Mouse (Mus musculus): ENCODE data around the gene Adamts8.
A peak's percentile ranks its signal among the peaks of the same experiment; 100 is the strongest.

Gene Adamts8

DNA sequence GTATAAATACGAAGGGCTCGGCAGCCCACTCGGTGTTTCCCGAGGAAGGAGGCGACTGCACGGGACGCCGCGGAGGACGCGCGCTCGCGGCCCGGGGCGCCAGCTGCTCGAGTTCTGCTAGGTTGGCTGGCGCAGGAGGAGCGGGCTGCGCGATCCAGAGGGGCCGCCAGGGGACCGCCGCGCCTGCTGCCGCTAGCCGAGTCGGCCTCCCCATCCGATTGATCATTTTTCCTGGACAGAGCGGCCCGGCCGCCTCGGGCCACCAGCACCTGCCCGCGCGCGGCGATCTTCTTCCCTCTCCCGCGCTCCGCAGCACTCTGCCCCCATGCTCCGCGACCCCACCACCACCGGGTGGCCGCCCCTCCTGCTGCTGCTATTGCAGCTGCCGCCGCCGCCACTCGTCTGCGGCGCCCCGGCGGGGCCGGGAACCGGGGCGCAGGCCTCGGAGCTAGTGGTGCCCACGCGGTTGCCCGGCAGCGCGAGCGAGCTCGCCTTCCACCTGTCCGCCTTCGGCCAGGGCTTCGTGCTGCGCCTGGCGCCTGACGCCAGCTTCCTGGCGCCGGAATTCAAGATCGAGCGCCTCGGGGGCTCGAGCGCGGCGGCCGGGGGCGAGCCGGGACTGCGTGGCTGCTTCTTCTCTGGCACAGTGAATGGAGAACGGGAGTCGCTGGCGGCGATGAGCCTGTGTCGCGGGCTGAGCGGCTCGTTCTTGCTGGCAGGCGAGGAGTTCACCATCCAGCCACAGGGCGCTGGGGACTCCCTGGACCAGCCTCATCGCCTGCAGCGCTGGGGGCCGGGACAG is at the start of gene Adamts8:
TSS of gene Adamts8 (plus strand) at position 51 of the 802 bp plus-strand sequence.
- DNase-seq, result peak; percentile 49

DNA sequence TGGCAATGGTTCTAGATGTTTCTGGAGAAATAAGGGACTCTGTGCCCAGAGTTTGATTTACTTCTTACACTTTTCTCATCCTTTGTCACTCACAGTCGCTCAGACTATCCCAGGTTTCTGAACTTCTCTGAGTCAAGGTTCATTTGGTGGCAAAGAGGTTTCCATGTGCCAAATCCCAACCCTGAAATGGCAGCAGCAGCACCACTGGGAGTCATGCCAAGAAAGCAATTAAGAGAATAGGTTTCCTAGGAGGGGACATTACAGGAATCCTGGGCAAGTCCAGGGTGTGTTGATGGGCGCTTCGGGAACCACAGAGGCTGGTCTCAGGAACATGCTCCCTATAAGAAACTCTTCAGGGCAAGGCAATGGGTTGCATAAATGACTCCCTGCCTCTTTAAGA is 46.7 kb upstream of the Adamts8 start:
- no peak for DNase-seq

DNA sequence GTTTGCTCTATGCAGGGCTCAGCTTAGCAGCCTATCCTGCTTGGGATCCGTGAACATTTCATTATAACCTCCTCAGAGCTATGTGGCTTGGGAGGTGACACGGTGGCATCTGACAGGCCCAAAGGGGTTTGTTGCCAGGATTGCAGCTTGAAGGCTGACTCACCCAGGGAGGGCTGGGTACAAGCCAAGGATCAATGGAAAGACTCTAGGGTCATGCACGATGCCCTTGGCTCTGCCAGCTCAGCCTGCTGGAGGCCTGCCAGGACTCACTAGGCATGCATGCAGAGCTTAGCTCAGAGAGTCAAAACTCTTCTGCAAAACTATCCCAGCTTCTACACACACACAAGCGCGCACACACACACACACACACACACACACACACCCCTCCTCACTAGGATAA is 45.6 kb upstream of the Adamts8 start:
- no peak for DNase-seq

DNA sequence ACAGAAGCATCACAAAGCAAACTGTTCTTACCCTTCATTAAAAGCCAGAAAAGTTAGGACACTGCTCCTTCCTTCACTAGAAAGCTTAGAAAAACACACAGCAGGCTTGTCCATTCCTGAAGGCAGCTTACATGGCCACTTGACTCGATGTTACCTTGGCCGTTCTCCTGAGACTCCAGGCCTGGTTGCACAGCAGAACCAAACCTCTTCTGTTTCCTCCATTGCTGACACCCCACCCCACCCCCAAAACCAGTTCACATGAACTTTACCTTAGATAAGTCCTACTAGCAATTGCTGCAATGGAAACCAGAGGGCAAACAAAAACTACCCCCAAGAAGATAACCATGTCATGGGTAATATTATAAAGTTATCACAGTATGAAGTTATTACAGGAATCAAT is 45.2 kb upstream of the Adamts8 start:
- DNase-seq, result no peak

DNA sequence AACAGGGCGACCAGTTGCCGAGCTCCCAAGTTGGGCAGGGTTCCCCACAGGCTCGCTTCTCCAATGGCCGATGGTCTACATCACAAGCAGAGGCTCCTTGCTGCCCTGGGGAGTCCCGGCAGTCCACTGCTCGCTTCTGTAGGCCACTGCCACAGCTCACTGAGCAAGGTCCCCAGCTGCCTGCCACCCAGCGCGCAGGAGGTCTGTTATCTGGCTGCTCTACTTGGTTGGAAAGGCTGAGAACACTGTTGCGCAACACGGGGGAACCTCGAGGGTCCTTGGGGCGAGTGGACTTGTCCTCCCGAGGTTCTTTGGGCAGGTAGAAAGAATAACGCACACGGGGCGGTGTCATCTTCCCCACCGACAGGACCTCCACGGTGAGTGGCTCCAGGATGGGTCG is 40.2 kb upstream of the Adamts8 start:
- no peak for DNase-seq

DNA sequence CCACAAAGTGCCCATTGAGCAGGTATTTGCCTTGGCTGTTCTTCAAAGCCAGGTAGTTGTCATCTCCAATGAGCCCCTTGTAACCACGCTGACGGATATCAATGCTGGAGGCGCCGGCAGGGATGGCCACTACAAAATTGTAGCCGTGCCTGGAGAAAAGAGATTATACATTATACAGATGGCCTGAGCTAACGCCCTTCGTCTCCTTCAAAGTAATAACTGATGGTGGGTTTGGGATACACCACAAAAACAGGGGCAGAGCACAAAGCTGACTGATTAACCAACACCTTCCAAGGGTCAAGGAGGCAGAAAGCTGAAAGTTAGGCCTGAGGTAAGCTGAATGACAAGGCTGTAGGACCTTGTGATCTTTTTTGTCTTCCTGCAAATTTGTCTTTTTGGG is 39.7 kb upstream of the Adamts8 start:
- DNase-seq, result no peak

DNA sequence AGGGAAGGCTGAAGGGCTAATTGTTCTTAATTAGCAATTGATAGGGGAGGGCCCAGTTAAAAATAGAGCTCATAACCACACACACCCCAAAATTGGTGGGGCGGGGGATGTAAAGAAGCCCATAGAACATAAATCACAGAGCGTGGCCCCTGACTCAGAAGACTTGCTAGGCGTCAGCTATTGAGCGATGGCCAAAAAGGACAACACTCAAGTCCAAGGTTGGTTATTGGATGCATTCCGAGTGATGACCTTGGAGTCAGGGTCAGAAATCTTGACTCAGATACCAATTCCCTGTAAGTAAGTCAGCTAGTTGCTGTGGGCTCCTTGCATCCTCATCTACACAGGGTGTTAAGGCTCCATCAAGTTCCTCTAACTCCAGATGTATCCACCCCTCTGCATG is 39.1 kb upstream of the Adamts8 start:
- DNase-seq, result no peak

DNA sequence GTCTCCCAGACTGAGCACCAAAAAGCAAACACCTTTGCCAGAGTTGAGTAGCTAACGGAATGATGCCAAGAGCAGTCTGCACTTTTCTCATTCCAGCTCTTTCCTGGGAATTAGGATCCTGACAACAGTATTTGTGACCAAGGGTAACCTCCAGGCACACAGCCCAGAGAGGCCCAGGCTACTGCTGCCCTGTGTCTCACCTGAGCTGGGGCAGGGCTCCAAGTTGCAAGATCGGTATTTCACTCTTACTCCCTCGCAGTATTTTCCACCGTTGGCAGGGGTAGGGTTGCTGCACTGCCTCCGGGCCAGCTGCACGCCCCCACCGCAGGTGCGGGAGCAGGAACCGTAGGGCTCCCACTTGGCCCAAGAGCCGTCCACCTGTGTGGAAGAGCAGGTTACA is 36.5 kb upstream of the Adamts8 start:
- no peak for DNase-seq

DNA sequence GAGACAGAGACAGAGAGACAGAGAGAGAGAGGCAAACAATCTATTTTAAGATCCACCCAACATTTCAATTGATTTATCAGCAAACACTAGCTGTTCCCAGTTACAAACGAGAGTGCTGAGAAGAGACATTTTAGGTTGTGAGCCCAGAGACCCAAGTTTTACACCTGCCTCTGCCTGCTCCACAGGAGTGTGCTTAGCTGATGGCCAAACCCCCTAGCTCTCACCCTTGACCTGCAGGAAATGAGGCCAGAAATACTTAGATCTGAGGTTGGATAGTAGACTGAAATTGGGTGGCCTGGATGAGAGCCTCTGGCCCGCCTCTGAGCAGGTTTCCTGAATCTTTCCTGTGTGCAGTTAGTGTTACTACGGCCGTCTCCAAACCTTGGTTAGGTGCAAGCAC is 35.9 kb upstream of the Adamts8 start:
- no peak for DNase-seq

DNA sequence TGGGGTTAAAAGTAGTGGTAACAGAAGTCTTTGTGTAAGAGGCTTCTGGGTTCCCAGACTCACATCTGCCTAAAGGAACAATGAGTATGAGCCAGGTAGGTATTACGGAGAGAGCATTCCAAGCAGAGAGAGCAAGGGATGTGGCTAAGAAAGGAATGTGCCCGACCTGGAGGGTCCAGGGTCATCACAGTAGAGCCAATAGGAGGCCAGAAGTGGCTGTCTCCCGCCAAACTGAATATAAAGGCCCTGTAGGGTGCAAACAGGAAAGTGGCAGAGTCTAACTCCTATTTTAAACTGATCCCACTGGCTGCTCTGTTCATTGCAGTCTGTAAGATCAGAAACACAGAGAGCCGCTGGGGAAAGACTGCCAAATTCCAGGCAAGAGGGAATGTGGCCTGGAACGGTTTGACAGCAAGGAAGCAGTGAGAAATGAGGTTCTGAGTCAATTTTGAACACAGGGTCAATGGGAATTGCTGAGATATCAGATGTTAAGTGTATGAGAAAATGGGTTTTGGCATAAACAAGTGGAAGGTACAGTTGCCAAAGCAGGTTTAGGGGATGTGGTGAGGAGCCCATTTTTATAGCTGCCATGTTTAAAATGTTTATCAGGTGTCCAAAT is 34.6 kb upstream of the Adamts8 start:
- DNase-seq, result no peak

DNA sequence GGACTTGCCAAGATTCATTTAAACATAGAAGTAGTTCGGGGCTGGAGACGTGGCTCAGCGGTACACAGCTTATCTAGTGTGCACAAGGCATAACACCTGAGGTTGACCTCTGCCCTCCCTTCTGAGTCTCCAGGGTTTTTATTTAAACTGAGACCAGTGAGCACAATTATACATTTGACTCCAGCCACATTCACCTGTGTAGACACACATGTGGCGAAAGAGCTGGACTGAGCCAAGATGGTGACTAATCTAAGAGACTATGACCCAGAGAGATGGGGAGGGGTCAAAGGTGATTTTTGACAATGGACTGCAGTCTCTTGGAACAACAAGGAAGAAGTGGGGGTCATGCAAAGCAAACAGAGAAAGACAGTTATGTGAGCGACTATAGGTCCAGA is 34.1 kb upstream of the Adamts8 start:
- no peak for DNase-seq

DNA sequence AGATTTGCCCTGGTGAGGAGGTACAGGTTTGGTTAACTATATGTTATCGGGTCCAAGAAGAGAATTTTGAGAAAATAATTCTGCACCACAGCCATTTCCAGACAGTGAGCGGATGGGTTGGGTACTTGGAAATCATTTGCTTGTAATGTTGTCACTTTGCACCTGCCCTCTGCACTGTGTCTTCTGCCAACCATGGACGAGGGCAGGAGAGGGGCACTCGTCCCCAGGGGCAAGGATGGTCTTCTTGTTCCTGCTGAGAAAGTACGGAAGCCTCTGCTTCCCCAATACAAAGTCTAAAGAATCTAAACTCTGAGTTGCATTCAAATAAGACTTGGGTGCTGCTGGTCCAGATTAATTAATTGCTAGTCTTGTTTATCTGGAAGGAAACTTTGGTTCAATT is 33.4 kb upstream of the Adamts8 start:
- DNase-seq, result no peak

DNA sequence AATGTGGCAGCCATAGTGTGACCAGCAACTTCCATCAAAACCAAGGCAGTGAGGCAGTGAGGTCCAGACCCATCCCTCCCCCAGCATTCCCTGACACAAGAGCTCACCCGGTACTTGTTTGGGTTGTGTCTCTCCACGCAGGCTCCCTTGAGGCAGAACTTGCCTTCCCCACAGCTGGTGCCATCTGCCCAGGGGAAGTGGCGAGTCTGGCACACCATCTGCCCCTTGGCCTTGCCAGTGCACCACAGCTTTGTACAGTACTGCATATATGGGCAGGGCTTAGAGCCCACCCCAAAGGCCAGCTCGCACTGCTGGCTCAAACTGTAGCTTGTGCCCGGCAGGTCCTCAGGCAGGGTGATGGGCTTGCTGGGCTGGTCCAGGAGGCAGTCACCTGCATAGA is 31.9 kb upstream of the Adamts8 start:
- DNase-seq, result no peak

DNA sequence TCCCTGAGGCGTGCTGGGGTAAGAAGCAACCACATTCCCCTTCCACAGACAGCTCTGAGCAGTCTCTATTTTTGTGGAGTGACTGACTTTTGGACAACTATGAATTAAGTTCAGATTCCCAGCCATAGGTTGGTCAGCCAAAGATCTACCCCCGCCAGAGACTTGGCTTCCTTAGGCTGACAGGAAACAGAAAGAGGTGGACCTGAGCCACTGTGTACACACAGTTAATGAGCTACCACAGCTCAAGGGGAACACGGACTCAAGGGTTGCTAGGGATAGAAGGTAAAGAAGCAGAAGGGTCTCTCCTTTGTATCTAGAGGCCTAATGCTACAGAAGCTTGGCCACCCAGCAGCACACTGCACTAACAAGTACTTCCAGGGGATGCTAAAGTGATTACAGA is 30.2 kb upstream of the Adamts8 start:
- DNase-seq, result no peak

DNA sequence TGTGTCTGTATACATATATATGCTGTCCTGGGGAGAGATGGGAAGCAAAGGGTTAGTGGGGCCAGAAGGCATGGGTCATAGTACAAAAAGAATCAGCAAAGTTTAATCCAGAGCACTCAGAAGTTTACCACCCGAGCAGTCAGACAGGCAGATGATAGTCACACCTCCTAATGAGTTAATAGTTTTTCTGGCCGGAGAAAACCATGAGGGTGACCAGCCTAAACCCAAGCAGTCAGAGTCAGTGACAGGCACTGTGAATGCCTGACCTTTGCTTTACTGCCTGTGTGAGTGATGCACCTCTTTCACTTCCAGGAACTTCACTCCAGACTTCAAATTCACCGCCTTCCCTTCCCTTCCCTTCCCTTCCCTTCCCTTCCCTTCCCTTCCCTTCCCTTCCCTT is 28.9 kb upstream of the Adamts8 start:
- no peak for DNase-seq

DNA sequence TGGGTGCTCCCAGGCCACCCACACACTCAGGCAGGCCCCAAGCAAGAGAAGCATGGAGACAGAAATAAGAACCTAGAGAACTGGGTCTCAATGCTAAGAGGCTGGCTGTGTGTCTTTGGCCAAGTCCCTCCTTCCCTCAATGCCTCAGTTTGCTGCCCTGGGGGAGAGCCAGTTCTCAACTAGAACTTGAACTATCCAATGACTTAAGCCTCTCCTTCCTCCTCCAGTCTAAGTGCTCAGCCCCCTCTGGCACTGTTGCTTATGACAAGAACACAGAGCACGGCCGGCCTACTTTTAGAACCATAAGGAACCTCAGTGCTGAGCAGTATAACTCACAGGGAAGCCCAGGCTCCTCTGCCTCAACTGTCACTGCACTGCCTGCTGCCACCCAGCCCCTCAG is 28.1 kb upstream of the Adamts8 start:
- no peak for DNase-seq

DNA sequence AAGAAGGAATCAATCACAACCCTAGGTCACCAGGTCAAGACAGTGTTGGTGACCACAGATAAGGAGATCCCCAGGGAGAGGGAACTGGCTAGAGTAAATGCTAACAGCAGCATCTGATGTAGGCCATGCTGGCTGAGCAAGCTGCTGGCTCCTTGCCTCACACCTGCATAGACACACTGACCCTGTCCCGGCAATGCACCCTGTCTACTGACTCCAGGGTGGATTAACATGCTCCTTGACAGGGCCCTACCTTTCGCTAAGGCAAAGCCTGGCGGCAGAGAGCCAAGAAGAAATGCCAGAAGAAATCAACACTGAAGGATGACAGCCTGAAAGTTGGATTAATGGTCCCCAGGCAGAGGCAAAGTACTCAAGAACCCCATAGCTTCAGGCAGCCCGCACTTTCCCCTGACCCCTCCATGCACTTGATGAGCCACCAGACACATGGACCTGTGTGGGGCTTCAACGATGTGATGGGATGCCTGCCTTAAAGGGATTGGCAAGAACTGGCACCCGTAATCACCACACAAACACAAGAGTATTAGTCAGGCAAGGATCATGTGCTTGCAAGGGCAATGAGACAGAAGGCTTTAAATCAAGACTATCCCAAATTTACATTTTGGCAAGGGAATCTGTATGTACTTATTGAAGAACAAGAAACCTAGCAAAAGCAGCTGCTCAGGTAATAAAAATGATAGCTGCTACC is 25.9 kb upstream of the Adamts8 start:
- DNase-seq, result no peak

DNA sequence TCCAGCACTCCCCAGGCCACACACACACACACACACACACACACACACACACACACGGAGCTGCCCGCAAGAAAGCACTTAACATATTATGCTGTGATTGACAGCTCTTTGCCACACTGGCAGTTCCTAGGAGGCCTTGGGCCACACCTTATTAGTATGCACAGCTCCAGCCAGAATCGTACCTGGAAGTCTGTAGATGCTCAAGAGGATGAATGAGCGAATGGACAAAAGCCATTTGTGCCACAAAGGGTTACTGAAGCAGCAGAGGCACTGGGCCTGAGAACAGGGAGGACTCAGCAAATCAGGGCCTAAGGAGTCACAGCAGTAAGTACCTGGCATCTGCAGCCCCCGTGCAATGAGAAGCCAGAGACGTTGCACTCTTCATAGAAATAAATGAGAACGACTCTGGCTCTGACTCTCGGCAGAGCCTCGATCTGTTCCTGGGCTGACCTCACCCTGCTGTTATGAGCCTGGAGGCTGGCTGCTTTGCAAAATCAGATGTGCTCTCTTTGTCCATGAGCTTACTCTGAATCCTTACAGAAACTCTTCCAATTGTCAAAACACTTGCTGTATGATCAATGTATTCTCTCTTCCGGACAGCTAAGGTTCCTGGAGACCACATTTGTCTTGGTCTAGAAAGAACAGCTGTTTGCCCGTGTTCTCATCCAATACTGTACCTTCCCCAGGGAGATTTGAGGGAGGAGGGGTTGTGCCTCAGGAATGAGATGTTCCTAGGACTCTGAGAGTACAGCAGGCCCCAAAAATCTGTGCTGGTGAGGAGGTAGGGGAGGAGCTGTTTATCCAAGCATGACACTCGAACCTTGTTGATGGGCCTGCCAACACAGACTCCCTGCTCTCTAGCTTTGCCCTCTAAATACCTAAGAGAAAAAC is 23.7 kb upstream of the Adamts8 start:
- DNase-seq, result no peak

DNA sequence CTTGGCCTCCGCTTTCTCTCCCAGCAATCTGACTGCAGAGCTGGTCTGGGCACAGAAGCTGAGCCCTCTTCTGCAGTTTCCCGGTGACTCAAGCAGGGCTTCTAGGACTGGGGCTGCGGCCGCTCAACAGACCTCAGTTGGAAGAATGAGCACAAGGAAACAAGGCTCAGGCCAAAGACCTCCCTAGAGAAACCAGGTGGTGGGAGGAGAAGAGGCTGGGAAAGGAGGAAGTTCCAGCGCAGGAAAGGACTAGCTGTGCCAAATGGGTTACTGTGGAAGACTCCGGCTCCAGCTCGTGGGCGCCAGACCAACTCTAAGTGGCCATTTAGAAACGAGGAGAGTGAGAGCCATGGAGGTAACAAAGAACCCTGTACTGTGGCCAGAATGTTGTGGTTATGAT is 22.7 kb upstream of the Adamts8 start:
- no peak for DNase-seq

DNA sequence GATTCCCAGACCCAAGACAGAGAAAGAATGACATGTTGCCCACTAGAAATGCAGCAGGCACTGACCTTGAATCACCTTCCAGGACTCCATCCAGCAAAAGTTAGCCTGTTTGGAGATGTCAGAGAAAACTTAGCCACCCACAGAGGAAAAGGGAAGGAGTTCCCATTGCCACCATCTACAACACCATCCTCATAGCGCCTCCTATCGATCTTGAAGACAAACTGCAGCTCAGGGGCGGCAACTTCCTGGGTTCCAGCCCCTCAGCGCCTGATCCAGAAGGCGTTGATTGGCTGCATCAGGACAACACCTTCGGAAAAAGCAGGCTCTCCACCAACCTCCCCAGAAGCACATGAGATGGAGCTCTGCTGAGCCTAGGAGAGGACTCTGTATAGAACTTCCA is 21.6 kb upstream of the Adamts8 start:
- no peak for DNase-seq

DNA sequence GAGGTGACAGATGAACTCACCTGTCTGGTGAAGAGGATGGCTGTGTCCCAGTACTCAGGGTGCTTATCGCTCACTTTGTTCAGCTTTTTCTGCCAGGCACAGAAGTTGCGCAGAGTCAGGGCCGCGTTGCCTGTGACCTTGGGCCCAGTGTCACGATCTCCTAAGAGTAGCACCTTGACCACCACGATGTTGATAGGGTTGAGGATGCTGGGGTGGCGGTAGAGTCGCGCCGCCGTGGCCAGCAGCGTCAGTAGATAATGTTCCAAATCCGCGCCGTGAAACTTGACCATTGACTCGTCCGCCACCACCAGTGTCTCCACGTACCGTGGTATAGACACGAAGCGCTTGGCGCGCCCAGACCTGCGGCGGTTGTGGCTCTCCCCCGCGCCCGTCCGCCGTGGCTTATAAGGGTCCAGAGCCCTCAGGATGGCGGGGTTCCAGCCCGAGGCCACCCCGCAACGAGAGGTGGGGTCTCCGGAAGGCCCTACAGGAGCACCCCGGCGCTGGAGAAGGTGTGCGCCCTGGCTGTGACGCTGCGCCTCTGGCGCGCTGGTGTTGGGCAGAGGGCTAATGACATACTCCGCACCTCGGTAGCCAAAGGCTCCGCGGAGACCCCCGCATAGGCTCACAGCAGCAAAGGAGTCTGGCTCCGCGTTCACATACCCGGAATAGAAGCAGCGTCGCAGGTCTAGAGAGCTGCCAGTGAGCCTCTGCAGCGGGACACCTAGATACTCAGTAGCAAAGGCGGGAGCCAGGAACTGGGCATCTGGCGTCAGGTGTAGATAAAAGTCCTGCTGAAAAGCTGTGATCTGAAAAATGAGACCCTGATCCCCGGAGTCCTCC is 20.9 kb upstream of the Adamts8 start:
- no peak for DNase-seq

DNA sequence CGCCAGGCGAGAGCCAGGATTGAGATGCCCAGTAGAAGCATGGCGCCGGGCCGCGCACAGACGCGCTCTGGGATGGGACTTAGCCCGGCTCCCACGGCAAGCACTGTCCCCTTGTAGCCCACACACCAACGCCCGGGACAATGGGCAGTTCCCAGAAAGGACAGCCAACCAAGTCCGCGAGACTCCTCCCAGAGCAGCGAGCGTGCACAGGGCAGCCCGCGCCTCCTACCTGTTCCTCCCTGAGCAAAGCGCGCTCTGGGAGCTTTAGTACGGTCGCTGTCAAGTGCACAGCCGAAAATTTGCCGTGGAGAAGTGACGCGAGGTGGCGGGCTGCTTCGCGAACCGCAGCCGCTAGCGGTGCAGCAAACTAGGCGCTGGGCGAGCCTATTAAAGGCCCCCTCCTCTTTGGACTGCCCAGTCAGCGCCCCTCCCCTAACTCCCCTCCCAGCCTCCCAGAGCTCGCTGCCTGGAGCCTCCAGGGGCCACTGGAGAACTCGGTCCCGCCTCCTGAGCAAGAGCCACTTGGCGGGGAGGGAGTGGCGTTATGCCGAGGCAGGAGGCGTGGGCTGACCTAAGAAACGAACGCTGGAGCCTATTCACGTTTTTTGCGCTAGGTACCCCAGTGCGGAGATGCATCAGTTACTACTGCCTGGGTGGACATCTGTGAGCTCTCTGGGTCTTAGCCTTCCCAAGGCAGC is 20.0 kb upstream of the Adamts8 start, which contains the start of gene Adamts15:
TSS of gene Adamts15 (minus strand) at position 256 of the 698 bp plus-strand sequence.
- DNase-seq, result no peak

Measured in thymus, postnatal 4 days (tissue).